Mouse (Mus musculus) liver, embryonic 11.5 days (tissue): Measurements from ENCODE around the gene Wdr63. TPM values are rescaled to one million over a fixed set of nuclear protein-coding genes. Genes with fewer than 3 reads are reported as not detected.

Experiments
- ATAC-seq: fragments of 200-750 bp; cut with Nextera tagmentation; replicated peaks from 2 replicates; pipeline ENCODE4 v1.8.0; 2017; ENCODE audit warnings: moderate number of reproducible peaks, mild to moderate bottlenecking, moderate TSS enrichment, moderate library complexity; ENCODE audit not compliant: low FRiP score
- DNase-seq: peaks from one replicate; pipeline ENCODE4 v3.0.0-alpha.2; 2017; ENCODE audit warnings: low spot score
- H3K27ac ChIP-seq: fragments of 300-500 bp; sonication (generic); 2 replicates; pipeline ENCODE4 v1.5.1; 2014; ENCODE audit warnings: mild to moderate bottlenecking, low read depth, low read length, control low read depth
- H3K27me3 ChIP-seq: fragments of 300-500 bp; sonication (generic); replicated peaks from 2 replicates; pipeline ENCODE4 v1.6.1; 2014; ENCODE audit warnings: low read length, mixed read lengths; ENCODE audit not compliant: control insufficient read depth, insufficient read depth
- H3K36me3 ChIP-seq: fragments of 300-500 bp; sonication (generic); 2 replicates; pipeline ENCODE4 v1.6.1; 2014; ENCODE audit warnings: mild to moderate bottlenecking, low read length, moderate library complexity, mixed read lengths; ENCODE audit not compliant: control insufficient read depth, insufficient read depth
- H3K4me1 ChIP-seq: fragments of 300-500 bp; sonication (generic); replicated peaks from 2 replicates; pipeline ENCODE4 v1.6.1; 2014; ENCODE audit warnings: low read length, mixed read lengths; ENCODE audit not compliant: control insufficient read depth, insufficient read depth
- H3K4me2 ChIP-seq: fragments of 300-500 bp; sonication (generic); 2 replicates; pipeline ENCODE4 v1.6.1; 2014; ENCODE audit warnings: mild to moderate bottlenecking, control low read depth, moderate library complexity
- H3K4me3 ChIP-seq: fragments of 300-500 bp; sonication (generic); 2 replicates; pipeline ENCODE4 v1.5.1; 2014; ENCODE audit warnings: low read depth, low read length, control low read depth
- H3K9ac ChIP-seq: fragments of 300-500 bp; sonication (generic); 2 replicates; pipeline ENCODE4 v1.6.1; 2014; ENCODE audit warnings: low read depth, low read length, control low read depth
- H3K9me3 ChIP-seq: fragments of 300-500 bp; sonication (generic); 2 replicates; pipeline ENCODE4 v1.6.1; 2016; ENCODE audit warnings: low read length, inconsistent platforms, mixed read lengths; ENCODE audit not compliant: control insufficient read depth
- WGBS: fragments of 180-500 bp; shearing (Covaris S2); extraction: QIAGEN DNeasy Blood & Tissue Kit; methylation state at CpG from one replicate; pipeline ENCODE4 v1.1.7; 2014; 5-methylcytosine and 5-hydroxymethylcytosine counted together
- polyA plus RNA-seq: library from polyadenylated mRNA; unstranded; fragments of >200 nt; fragmentation: Nextera tagmentation; extraction: Ambion mirVana; gene quantifications from 2 replicates; pipeline ENCODE4 v1.2.1, GENCODE M21; 2014

Wdr63 gene
- 0.99 and 1.6 TPM in 2 replicates for polyA plus RNA-seq

DNA sequence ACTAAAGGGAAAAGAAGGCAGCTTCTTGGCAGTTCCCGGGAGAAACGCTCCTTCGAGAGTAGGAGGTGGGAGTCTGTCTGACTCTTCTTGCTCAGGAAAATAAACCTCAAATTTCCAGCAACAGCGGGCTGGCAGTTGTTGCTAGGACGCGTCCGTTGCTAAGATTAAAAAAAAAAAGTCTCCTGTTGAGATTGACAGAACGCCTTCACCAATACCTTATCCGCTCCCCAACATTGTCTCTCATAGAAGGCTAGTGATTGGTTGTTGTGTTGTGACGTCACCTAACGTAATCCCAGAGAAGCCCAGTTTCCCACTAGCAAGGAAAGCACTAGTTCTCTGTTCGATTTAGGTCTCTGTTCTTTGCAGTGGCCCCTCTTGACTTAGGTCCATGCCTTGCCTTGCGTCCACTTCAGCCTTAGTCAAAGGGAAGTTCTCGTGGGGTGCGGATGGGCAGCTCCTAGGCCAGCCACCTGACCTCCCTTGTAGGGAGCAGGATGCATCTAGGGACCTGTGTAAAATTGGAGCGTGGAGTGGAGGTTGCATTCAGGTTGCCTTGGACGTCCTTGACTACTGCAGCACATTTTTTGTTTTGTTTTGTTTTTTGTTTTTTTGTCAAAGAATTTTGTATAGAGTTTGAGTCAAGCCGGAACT lies at the start of gene Wdr63:
Wdr63 (minus strand) TSS at position 210 of the 651 bp plus-strand sequence.
- Histone ChIP-seq H3K4me2 (peak within 1 kb of the TSS; percentile 72), H3K4me3 (peak within 1 kb of the TSS; percentile 37), H3K4me1 (no peaks in the 10 kb centered on the region; the same call in 1 of the 2 replicates), H3K36me3 (no peaks in the 10 kb centered on the region), H3K9me3 (no peaks in the 10 kb centered on the region), H3K27ac (no peak within 1 kb of the TSS), H3K9ac (no peak within 1 kb of the TSS), H3K27me3 (peaks cover 3% of the 10 kb centered on the region; the same call in 1 of the 2 replicates)
- DNase-seq (peak; percentile 46), ATAC-seq (peak; percentile 90)
- 12% methylated on average over 18 of the region's 18 CpGs for WGBS

DNA sequence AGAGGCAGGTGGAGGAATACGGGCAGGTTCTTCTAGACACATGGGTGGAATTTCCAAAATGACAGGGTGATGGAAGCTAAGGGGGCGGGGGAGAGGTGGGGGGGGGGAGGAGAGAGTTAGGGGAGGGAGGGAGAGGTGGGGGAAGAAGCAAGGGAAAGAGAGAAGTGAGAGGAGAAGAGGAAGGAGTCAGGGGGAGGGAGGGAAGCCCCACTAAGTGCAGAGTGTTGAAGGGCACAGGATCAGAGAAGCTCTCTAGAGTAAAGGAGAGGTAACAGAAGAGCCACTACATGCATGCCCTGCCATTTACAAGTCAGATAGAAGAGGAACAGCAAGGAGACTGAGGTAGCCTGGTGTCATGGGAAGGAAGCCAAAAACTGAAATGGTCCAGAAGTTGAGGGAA lies 48.9 kb upstream of the Wdr63 start:
- Histone ChIP-seq H3K36me3 (no peaks in the 10 kb centered on the region), H3K9ac (no peak overlapping the region), H3K27ac (no peak overlapping the region), H3K9me3 (no peaks in the 10 kb centered on the region), H3K4me2 (no peak overlapping the region), H3K4me1 (no peaks in the 10 kb centered on the region), H3K27me3 (no peaks in the 10 kb centered on the region), H3K4me3 (no peak overlapping the region)
- 66% methylated on average over 2 of the region's 2 CpGs for WGBS
- no peak for ATAC-seq
- no peak for DNase-seq

DNA sequence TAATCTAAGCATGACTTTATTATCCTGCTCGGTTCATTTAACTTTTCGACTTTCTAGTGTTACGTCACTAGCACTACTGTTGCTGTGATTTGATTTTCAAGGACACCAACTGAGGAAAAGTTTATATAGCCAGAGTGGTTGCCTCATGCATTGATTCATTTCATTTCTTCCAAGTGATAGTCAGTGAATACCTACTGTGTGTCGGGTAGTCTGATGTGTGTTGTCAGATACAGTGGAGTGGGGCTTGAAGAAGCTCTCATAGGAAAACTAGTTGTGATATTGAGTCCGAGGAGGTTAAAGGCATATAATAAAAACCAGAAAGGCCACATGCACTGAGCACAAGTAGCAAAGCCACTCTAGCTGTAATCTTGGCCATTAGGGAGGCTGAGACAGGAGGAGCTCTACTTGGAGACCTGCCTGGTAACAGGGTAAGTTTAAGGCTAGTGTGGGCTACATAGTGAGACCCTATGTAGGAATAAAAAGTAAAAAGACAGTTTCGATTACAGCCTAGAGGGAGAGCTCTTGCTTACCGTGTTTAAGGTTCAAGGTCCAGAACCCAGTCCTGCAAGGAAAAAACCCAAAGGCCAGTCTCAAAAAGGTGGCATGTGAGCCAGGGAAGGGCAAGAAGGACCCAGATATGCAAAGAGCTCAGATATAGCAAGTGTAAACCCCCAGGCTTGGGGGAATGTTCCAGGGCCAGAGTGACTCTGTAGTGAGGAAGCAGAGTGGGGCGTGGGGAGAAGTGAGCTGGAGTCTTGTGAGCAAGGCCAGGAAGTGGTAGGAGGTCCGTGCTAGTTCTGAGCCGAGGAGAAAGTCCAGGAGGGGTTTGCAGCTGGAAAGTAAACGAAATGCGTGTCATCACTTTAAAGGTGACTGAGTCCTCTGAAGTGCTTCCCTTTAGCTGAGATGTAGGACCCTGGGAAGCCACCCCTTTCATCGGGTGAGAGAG lies 48.0 kb upstream of the Wdr63 start:
- Histone ChIP-seq H3K27me3 (no peaks in the 10 kb centered on the region), H3K27ac (no peak overlapping the region), H3K9ac (no peak overlapping the region), H3K4me2 (no peak overlapping the region), H3K36me3 (no peaks in the 10 kb centered on the region), H3K4me1 (no peaks in the 10 kb centered on the region), H3K4me3 (no peak overlapping the region), H3K9me3 (no peaks in the 10 kb centered on the region)
- DNase-seq (no peak), ATAC-seq (no peak)
- 60% methylated on average over 13 of the region's 13 CpGs for WGBS

DNA sequence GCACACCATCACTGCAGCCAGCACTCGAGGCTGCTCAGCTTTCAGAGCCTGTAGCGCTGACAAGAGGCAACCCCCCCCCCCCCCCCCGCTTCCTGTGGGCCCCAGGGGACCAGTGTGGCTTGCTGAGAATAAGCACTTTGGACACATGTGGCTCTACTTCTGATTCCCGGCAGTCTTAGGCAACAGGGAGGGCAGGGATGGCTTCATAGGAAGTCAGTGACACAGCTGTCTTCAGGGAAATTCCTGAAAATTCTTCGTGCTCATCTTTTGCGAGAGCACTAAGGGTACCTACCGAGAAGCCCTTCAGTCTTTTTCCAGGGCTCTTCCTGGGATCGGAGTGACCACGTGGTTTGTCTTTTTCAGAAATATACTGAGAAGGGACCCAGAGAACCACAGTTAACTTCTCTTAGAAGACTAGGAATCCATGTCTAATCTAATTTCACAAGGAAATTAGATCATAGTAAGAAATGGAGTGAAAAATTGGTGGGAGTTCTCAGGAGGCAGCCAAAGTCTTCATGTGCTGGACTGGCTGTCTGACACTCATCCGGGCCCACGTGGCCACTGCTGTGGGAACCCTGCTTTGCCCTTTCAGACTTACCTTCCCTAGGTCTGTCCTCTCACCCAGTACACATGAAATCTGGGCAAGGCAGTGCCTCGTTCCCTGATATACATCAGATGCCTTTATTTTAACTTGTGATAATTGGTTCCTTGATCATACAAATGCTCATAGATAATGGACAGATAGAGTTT lies 46.1 kb upstream of the Wdr63 start:
- H3K4me2 ChIP-seq, result no peak overlapping the region
- ATAC-seq (no peak), DNase-seq (no peak)
- no peaks in the 10 kb centered on the region for H3K9me3 ChIP-seq
- no peak overlapping the region for H3K9ac ChIP-seq
- H3K4me1 ChIP-seq, result no peaks in the 10 kb centered on the region
- 34% methylated on average over 12 of the region's 12 CpGs for WGBS
- H3K36me3 ChIP-seq, result no peaks in the 10 kb centered on the region
- 0 out of 2 replicates have a peak, but pooled peaks cover 3% of the 10 kb centered on the region for H3K27me3 ChIP-seq
- H3K27ac ChIP-seq, result no peak overlapping the region
- H3K4me3 ChIP-seq, result no peak overlapping the region

DNA sequence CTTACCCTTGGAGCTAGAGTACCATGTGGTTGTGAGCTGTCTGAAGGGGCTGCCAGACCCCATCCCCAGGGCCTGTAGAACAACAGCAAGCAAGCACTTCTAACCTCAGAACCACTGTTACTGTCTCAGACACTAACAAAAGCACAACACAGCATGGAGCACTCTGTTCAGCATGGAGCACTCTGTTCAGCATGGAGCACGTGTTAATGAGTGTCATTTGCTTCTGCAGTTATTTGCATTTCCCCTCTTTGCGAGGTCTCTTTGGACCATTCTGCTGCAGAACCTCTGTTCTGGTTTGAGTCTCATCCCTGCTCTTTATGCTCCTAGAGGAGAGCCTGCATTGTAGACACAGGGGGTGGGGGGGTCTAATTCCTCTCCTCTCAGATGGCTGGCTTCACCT lies 45.0 kb upstream of the Wdr63 start:
- ATAC-seq (no peak), DNase-seq (no peak)
- Histone ChIP-seq H3K4me1 (no peaks in the 10 kb centered on the region), H3K36me3 (no peaks in the 10 kb centered on the region), H3K9me3 (no peaks in the 10 kb centered on the region), H3K27me3 (0 out of 2 replicates have a peak, but pooled peaks cover 3% of the 10 kb centered on the region), H3K4me2 (no peak overlapping the region), H3K27ac (no peak overlapping the region), H3K4me3 (no peak overlapping the region), H3K9ac (no peak overlapping the region)
- WGBS, result 80% methylated on average over 2 of the region's 2 CpGs

DNA sequence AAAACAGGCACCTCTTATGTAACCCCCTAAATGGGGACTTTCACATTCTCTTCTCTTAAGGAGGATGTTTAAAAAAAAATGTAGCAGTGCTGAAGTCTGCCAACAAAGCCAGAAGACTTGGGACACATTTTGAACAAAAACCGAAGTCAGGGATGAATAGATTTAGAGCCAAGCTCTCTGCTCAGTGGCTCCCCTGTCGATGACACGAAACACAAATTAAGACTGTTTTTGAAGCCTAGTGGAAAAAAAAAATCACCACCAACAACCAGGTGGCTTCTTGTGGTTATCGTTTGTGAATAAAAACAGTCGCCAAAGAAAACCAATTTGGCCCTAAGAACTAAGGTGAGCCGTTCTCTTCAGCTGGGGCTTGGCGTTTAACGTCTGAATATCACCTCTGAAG lies 44.4 kb upstream of the Wdr63 start:
- WGBS, result 90% methylated on average over 8 of the region's 8 CpGs
- ATAC-seq, result no peak

DNA sequence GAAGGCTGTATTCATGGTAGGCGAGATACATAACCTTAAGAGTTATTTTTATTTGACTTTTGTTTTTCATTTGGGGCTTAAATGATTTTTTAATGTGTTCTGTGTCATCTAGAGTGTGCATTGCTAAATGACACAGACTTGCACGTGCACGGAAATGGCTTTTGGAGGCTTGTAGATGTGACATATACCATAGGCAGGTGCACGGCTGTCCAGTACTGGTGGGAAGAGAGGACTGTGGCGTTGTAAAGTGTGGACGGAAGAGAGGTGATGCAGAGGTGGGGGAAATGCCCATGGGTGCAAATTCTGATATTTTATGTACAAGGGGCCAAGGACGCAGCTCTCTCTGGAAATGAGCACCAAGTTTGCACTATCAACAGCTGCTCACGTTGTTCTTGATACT lies 43.8 kb upstream of the Wdr63 start:
- Histone ChIP-seq H3K4me3 (no peak overlapping the region), H3K36me3 (no peaks in the 10 kb centered on the region), H3K4me1 (no peaks in the 10 kb centered on the region), H3K27ac (no peak overlapping the region), H3K9me3 (no peaks in the 10 kb centered on the region), H3K27me3 (peaks cover 3% of the 10 kb centered on the region; the same call in 1 of the 2 replicates), H3K9ac (no peak overlapping the region), H3K4me2 (no peak overlapping the region)
- WGBS, result 82% methylated on average over 8 of the region's 8 CpGs
- DNase-seq (no peak), ATAC-seq (no peak)

More for the DNA sequence above, 44.4 kb upstream of the Wdr63 start:
- peaks cover 3% of the 10 kb centered on the region; the same call in 1 of the 2 replicates for H3K27me3 ChIP-seq
- no peaks in the 10 kb centered on the region for H3K4me1 ChIP-seq
- no peak for DNase-seq
- H3K9me3 ChIP-seq, result no peaks in the 10 kb centered on the region
- no peak overlapping the region for H3K4me3 ChIP-seq
- no peak overlapping the region for H3K27ac ChIP-seq
- no peaks in the 10 kb centered on the region for H3K36me3 ChIP-seq
- H3K9ac ChIP-seq, result no peak overlapping the region
- no peak overlapping the region for H3K4me2 ChIP-seq

DNA sequence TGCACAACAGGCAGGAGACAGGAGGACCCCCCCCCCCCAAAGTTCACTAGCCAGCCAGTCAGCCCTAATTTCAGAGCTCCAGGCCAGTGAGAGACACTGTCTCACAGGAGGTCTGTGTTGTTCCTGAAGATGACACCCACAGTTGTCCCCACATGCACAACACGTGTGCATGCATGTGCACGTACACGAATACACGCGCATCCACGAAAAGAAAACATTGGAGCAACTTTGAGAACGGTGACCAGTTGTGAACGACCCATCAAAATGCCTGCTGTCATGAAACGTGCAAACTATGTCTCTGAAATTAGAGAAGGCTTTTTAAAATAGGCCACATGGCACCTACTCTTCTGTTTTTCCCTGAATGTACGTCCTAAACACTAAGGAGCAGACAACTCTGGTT lies 43.4 kb upstream of the Wdr63 start:
- no peaks in the 10 kb centered on the region for H3K9me3 ChIP-seq
- H3K27ac ChIP-seq, result no peak overlapping the region
- DNase-seq (no peak), ATAC-seq (no peak)
- peak overlapping the region; percentile 14; the same call in 1 of the 2 replicates for H3K4me2 ChIP-seq
- H3K9ac ChIP-seq, result no peak overlapping the region
- H3K36me3 ChIP-seq, result no peaks in the 10 kb centered on the region
- H3K4me3 ChIP-seq, result no peak overlapping the region
- H3K27me3 ChIP-seq, result peaks cover 3% of the 10 kb centered on the region; the same call in 1 of the 2 replicates
- H3K4me1 ChIP-seq, result 0 out of 2 replicates have a peak, but pooled peaks cover under 1% of the 10 kb centered on the region
- WGBS, result 94% methylated on average over 10 of the region's 10 CpGs
